Mouse (Mus musculus) midbrain, embryonic 12.5 days (tissue): ENCODE data around the gene Olfr638. TPM values are rescaled to one million over a fixed set of nuclear protein-coding genes. Genes with fewer than 3 reads are reported as not detected.

ENCODE experiments used
- polyA plus RNA-seq: library from polyadenylated mRNA; unstranded; fragments of >200 nt; fragmentation: Nextera tagmentation; extraction: Ambion mirVana; gene quantifications from 2 replicates; pipeline ENCODE4 v1.2.1, GENCODE M21; 2016

Olfr638 gene
- polyA plus RNA-seq, 1 experiment from 2014 or later: not detected

Other genes with a start within 250 kb of the Olfr638 start
- gene Olfr630, start 241.4 kb upstream of the Olfr638 start, polyA plus RNA-seq: not detected in 2 replicates
- not detected in 2 replicates for gene Olfr69, start 227.2 kb upstream of the Olfr638 start, polyA plus RNA-seq
- gene Olfr68, start 219.0 kb upstream of the Olfr638 start, polyA plus RNA-seq: not detected in 2 replicates
- gene Olfr67, start 206.9 kb upstream of the Olfr638 start, polyA plus RNA-seq: not detected in 2 replicates
- 769 and 928 TPM in 2 replicates for gene Hbb-bt, start 184.8 kb upstream of the Olfr638 start, polyA plus RNA-seq
- gene Hbb-bs, start 170.7 kb upstream of the Olfr638 start, polyA plus RNA-seq: 643 and 809 TPM in 2 replicates
- gene Hbb-bh2, start 158.2 kb upstream of the Olfr638 start, polyA plus RNA-seq: not detected in 2 replicates
- 623 and 675 TPM in 2 replicates for gene Hbb-bh1, start 155.6 kb upstream of the Olfr638 start, polyA plus RNA-seq
- 8,301 and 9,167 TPM in 2 replicates for gene Hbb-y, start 145.5 kb upstream of the Olfr638 start, polyA plus RNA-seq
- gene Olfr66, start 112.5 kb upstream of the Olfr638 start, polyA plus RNA-seq: not detected in 2 replicates
- gene Olfr64, start 104.3 kb upstream of the Olfr638 start, polyA plus RNA-seq: not detected in 2 replicates
- gene Olfr65, start 95.3 kb upstream of the Olfr638 start, polyA plus RNA-seq: not detected in 2 replicates
- not detected in 2 replicates for gene Olfr631, start 69.9 kb upstream of the Olfr638 start, polyA plus RNA-seq
- gene Olfr632, start 64.4 kb upstream of the Olfr638 start, polyA plus RNA-seq: not detected in 2 replicates
- gene Olfr633, start 54.3 kb upstream of the Olfr638 start, polyA plus RNA-seq: not detected in 2 replicates
- gene Olfr635, start 27.6 kb upstream of the Olfr638 start, polyA plus RNA-seq: not detected in 2 replicates
- 0.04 TPM in 1 of 2 replicates, not detected in the other for gene Olfr639, start 18.6 kb downstream of the Olfr638 start, polyA plus RNA-seq
- not detected in 2 replicates for gene Olfr640, start 26.8 kb downstream of the Olfr638 start, polyA plus RNA-seq
- not detected in 2 replicates for gene Olfr641, start 36.7 kb downstream of the Olfr638 start, polyA plus RNA-seq
- gene Olfr642, start 53.9 kb downstream of the Olfr638 start, polyA plus RNA-seq: not detected in 2 replicates
- gene 4930516K23Rik, start 62.7 kb downstream of the Olfr638 start, polyA plus RNA-seq: not detected in 2 replicates
- gene Olfr644, start 73.1 kb downstream of the Olfr638 start, polyA plus RNA-seq: not detected in 2 replicates
- gene Olfr645, start 86.7 kb downstream of the Olfr638 start, polyA plus RNA-seq: not detected in 2 replicates
- gene Olfr646, start 106.1 kb downstream of the Olfr638 start, polyA plus RNA-seq: not detected in 2 replicates
- not detected in 2 replicates for gene Ubqln5, start 131.1 kb downstream of the Olfr638 start, polyA plus RNA-seq
- gene Olfr643, start 138.7 kb downstream of the Olfr638 start, polyA plus RNA-seq: not detected in 2 replicates
- not detected in 2 replicates for gene Ubqln3, start 144.5 kb downstream of the Olfr638 start, polyA plus RNA-seq
- not detected in 2 replicates for gene Ubqlnl, start 151.8 kb downstream of the Olfr638 start, polyA plus RNA-seq
- gene Olfm5, start 166.1 kb downstream of the Olfr638 start, polyA plus RNA-seq: not detected in 2 replicates
- gene Olfr648, start 184.6 kb downstream of the Olfr638 start, polyA plus RNA-seq: 0.45 and 0.47 TPM in 2 replicates
- gene Olfr649, start 197.2 kb downstream of the Olfr638 start, polyA plus RNA-seq: not detected in 2 replicates
- gene Trim6, start 220.0 kb downstream of the Olfr638 start, polyA plus RNA-seq: 0.72 and 1.3 TPM in 2 replicates
- 0.83 and 1.2 TPM in 2 replicates for gene Trim34a, start 245.7 kb downstream of the Olfr638 start, polyA plus RNA-seq